Mouse (Mus musculus): ENCODE results near the gene Zbtb38.

Zbtb38 gene

DNA sequence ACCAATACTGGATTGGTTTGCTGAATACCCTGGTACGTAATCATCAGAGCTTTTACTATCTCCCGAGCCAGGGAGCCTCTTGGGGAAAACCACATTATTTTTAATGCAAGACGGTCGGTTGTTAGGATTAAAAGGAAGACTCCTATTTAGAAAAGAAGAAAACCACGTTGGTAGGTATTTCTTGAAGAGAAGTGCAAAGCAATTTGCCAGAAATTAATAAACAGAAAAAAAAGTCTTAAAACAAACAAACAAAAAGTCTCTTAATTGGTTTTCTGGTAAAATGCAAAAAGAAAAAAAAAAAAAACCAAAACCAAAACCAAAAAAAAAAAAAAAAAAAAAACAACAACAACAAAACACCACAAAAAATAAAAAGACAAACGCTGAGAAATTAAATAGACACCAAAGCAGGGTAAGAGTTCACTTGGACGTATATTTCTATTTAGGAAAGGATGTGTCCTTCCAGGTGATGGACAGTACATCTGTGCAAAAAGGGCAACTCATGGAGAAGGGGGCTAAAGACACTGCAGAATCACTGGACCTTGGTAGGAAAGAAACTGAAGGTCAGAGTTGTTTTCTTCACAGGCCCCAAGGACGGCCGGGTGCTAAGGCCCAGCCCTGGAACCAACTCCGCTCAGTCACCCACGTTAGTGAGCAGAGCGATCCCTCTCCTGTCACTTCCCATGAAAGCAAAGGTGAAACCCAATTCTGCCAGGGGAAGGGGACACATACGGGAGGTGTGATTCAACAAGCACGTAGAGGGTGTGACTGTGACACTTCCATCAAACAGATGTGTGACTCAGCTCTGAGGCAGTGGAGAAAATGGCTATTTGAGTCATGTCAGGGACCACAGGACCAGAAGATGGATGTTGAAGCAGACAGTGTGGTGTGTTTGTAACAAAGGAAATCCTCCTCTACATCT is 38.9 kb downstream of the Zbtb38 start:
- no peak for DNase-seq (ENCODE audit: low read depth, low spot score)

DNA sequence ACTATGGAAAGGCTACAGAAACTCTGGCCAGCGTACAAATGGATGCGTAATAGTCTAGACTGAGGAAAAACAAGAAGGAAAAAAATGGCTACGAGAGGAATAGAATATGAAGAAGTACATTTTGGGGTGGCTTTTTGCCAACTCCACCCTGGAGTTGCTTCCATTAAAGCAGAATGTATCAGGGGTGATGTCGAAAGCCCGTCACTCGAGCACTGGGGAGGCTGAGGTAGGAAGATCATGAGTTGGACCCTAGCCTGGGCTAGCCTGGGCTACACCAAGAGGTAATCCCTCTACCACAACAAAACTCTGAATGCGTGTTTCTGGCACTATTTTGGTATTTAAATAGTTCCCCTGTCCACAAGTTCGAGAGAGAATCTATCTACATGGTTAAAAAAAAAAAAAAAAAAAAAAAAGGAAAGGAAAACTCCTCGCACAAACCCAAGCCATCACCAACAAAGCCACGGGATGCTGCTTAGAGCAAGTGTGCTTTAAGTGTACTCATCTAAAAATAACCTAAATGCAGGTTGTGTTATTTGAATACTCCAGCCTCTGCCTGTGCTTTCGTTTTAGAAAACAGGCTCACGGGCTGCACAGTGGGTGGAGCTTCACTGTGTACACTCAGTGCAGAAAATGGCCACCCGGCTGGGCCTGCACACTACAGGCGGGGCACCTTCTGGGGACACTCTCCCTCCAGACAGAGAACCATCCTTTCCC is 39.7 kb downstream of the Zbtb38 start:
- DNase-seq (ENCODE audit: low read depth, low spot score): peak; percentile 22

- DNase-seq (ENCODE audit: low read depth, low spot score): no peak
Measured at GRCm38 (mm10) chr9:96712045-96712444, 40.6 kb downstream of the Zbtb38 start.

GRCm38 (mm10) chr9:96710241-96710946 is 42.2 kb downstream of the Zbtb38 start:
- no peak for DNase-seq (ENCODE audit: low read depth, low spot score)

DNA sequence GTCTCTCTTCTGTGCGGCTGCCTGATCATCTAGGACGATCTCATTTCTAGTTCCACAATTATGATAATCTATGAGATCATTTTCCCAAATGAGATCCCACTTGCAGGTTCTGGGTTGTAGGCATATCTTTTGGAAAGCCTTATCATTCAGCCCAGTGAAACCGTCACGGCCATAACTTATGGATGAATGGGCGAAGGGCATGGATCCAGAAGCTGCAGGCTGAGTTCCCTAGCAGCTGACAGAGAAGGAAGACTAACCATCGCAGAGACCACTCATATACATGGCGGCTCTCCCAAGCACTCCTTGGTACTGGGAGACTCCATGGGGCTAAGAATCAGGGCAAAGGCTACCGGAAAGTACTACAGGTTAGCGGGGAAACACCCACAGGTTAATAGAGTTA is 43.7 kb downstream of the Zbtb38 start:
- DNase-seq (ENCODE audit: low read depth, low spot score): no peak

- DNase-seq (ENCODE audit: low read depth, low spot score): no peak
Measured at GRCm38 (mm10) chr9:96707964-96708363, 44.7 kb downstream of the Zbtb38 start.

- no peak for DNase-seq (ENCODE audit: low read depth, low spot score)
Measured at GRCm38 (mm10) chr9:96705576-96706285, 46.9 kb downstream of the Zbtb38 start.

- DNase-seq (ENCODE audit: low read depth, low spot score): no peak
Measured at GRCm38 (mm10) chr9:96704935-96705334, 47.7 kb downstream of the Zbtb38 start.

- DNase-seq (ENCODE audit: low read depth, low spot score): no peak
Measured at GRCm38 (mm10) chr9:96701891-96702290, 50.7 kb downstream of the Zbtb38 start.

- DNase-seq (ENCODE audit: low read depth, low spot score): no peak
Measured at GRCm38 (mm10) chr9:96699276-96700035, 53.2 kb downstream of the Zbtb38 start.

GRCm38 (mm10) chr9:96696788-96697492 is 55.7 kb downstream of the Zbtb38 start:
- DNase-seq (ENCODE audit: low read depth, low spot score): no peak

DNA sequence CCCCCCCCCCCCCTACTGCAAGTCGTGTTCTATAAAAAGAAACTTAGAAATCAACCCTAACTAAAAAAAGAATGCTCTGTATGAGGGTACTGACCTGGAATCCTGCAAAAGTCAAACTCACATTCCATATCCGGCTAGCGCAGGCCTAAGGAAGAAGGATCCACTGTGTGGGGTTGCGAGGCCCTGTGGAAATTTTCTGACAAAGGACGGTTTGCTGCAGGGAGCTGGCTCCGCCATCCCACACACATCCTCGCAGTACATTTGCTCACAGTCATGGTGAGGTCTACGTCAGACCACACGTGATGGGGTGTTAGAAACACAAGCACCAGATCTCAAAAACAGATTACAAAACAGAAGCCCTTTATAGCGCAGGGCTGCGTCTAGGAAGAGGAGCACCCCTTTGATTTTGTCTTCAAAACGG is 56.5 kb downstream of the Zbtb38 start:
- no peak for DNase-seq (ENCODE audit: low read depth, low spot score)

- DNase-seq (ENCODE audit: low read depth, low spot score): no peak
Measured at GRCm38 (mm10) chr9:96690461-96690863, 62.2 kb downstream of the Zbtb38 start.

GRCm38 (mm10) chr9:96689076-96689475 is 63.6 kb downstream of the Zbtb38 start:
- DNase-seq (ENCODE audit: low read depth, low spot score): no peak

DNA sequence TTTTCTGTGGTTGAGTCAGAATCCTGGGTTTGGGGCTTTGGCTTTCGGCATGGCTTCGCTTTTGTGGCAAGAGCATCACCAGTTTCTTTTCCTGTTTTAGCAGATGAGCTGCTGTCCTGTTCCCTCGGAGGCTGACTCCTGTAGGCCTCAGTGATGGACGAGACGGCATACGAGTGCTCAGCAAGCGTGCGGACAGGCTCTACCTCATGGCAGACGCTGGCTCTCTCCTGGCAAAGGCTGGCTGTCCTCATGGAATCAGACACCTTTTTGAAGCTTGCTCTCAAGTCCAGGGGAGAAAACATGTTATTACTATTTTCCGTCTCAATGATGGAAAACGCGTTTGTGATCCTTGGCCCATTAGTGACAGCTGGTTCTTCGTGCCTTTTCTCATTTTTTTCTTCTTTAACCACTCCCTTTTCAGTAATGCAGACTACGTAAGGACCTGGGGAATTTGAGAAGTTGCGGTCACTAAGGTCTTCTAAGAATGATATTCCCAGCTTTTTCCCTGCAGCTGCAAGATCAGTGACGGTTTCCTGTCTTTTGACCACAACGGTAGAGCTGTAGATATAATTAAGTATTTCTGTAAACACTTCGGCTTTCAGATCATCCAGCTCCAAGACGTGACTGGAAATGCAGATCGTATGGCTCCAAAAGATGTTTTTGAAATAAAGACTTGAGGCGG is 64.3 kb downstream of the Zbtb38 start:
- no peak for DNase-seq (ENCODE audit: low read depth, low spot score)

DNA sequence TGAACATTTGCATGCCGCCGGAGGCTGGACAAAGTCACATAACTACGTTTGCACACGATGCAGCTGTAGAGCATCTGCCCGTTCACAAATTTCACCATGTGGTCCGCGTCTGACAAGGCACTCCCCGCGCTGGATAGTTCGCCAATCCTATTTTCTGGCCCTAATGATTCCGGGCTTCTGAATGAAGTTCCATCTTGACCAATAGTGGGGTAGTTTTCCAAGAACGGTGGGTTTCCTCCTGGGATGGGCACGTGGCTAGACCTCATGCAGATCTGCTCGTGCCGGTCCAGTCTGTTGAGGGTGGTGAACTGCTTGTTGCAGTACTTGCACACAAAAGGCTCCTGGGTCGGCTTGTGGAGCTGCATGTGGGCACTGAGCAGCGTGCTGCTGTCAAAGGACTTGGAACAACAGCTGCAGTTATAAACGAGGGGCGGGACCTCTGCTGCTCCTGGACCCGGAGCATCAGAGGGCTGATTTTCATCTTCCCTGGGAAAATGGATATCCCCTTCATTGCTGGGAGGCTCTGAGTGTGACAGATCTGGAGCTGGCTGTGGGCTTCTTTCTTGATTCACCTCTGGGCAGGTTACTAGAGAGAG is 64.9 kb downstream of the Zbtb38 start:
- DNase-seq (ENCODE audit: low read depth, low spot score): no peak

DNA sequence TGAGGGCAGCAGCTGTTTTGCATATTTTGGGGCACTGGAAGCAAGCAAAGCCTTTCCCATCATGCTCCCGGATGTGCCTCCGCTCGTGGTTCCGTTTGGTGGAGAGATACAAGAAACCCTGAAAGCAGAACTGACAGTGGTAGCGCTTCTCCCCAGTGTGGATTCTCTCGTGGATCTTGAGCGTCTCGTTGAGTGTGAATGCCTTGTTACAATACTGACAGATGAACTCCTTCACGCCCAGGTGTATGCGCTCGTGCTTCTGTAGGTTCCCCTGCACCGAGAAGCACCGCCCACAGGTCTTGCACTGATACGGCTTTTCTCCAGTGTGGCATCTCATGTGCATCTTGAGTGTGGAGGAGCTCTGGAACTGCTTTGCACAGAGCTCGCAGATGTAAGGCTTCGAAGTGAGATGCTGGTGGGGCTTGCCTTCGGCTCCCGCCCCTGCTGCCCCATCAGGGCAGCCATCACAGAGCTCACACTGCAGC is 67.0 kb downstream of the Zbtb38 start:
- DNase-seq (ENCODE audit: low read depth, low spot score): no peak

- no peak for DNase-seq (ENCODE audit: low read depth, low spot score)
Measured at GRCm38 (mm10) chr9:96684866-96685599, 67.6 kb downstream of the Zbtb38 start.

Data from c-Kit-negative CD71-positive TER-119-positive erythroid progenitor cells, embryonic 14.5 days (primary cell).